Mouse (Mus musculus) C2C12 (cell line): Measurements from ENCODE around the gene Crispld2. TPM values are rescaled to one million over a fixed set of nuclear protein-coding genes. Genes with fewer than 3 reads are reported as not detected.

ENCODE experiments used
- H3K27me3 ChIP-seq: one replicate; pipeline ENCODE4 v1.6.1; 2011; ENCODE audit not compliant: control insufficient read depth, insufficient read depth, insufficient read length
- H3K36me3 ChIP-seq: one replicate; pipeline ENCODE4 v1.6.1; 2011; ENCODE audit not compliant: control insufficient read depth, insufficient read depth
- H3K4me3 ChIP-seq: one replicate; pipeline ENCODE4 v1.5.1; 2011; ENCODE audit warnings: mild to moderate bottlenecking, control low read depth; ENCODE audit not compliant: poor library complexity, insufficient read depth, severe bottlenecking
- H3K79me2 ChIP-seq: one replicate; pipeline ENCODE4 v1.6.1; 2011; ENCODE audit not compliant: control insufficient read depth, insufficient read depth
- H3K79me3 ChIP-seq: one replicate; pipeline ENCODE4 v1.6.1; 2011; ENCODE audit warnings: low read depth, control low read depth
- H3ac ChIP-seq: one replicate; pipeline ENCODE3; 2011; ENCODE audit warnings: low read depth; ENCODE audit not compliant: control insufficient read depth, insufficient read length
- CEBPB ChIP-seq: IDR thresholded peaks from one replicate; pipeline ENCODE4 v1.6.1; 2011; ENCODE audit warnings: low read depth, mild to moderate bottlenecking, control low read depth, moderate library complexity
- CTCF ChIP-seq: IDR thresholded peaks from one replicate; pipeline ENCODE4 v1.5.1; 2011; ENCODE audit not compliant: control insufficient read depth, insufficient read depth, insufficient read length
- FOSL1 ChIP-seq: IDR thresholded peaks from one replicate; pipeline ENCODE4 v1.8.0; 2011; ENCODE audit warnings: mild to moderate bottlenecking, low read length; ENCODE audit not compliant: poor library complexity, insufficient read depth, severe bottlenecking
- MAX ChIP-seq: IDR thresholded peaks from one replicate; pipeline ENCODE4 v1.6.1; 2011; ENCODE audit warnings: mild to moderate bottlenecking, control low read depth
- MYOD1 ChIP-seq: IDR thresholded peaks from one replicate; pipeline ENCODE4 v1.6.1; 2011; ENCODE audit warnings: low read depth; ENCODE audit not compliant: control insufficient read depth, insufficient read length
- MYOG ChIP-seq: IDR thresholded peaks from one replicate; pipeline ENCODE4 v1.6.1; 2011; ENCODE audit not compliant: control insufficient read depth, insufficient read length; ENCODE audit errors: extremely low read depth
- USF1 ChIP-seq: IDR thresholded peaks from one replicate; pipeline ENCODE4 v1.6.1; 2011; ENCODE audit warnings: low read depth, mild to moderate bottlenecking, control low read depth, moderate library complexity
- polyA plus RNA-seq: library from polyadenylated mRNA; unstranded; fragments of >200 nt; fragmentation: generic; extraction: Trizol; gene quantifications from one replicate; pipeline ENCODE4 v1.2.1, GENCODE M21; 2012; ENCODE audit warnings: missing spikeins

The Crispld2 gene
- polyA plus RNA-seq, 1 experiment = 0.13 TPM

DNA sequence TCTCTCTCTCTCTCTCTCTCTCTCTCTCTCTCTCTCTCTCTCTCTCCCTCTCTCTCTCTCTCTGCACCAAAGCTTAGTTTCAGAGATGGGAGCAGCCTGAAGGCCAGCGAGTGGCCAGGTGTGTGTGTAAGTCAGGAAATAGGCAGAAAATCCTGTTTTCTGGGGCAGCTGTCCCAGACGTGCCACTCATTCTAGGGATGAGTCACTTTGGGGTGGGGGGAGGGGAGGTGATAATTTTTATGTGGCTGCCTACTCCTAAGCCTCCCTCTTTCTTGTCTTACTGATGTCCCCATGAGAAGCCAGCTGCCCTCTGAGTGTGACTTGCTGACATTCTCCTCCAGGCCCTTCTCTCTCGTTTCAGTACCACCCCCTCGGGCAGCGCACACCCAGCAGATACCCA is 6.1 kb upstream of the Crispld2 start:
- TF ChIP-seq MYOG = no peak
- TF ChIP-seq CTCF = no peak
- peak; percentile 29 for TF ChIP-seq FOSL1
- peak; percentile 73 for TF ChIP-seq MYOD1
- TF ChIP-seq CEBPB = no peak
- TF ChIP-seq MAX = no peak
- TF ChIP-seq USF1 = no peak
- H3K79me2 ChIP-seq = no peaks in the 10 kb centered on the region
- no peak overlapping the region for H3K4me3 ChIP-seq
- peaks cover under 1% of the 10 kb centered on the region for H3K27me3 ChIP-seq
- H3ac ChIP-seq = no peak overlapping the region
- H3K79me3 ChIP-seq = no peaks in the 10 kb centered on the region
- no peaks in the 10 kb centered on the region for H3K36me3 ChIP-seq

DNA sequence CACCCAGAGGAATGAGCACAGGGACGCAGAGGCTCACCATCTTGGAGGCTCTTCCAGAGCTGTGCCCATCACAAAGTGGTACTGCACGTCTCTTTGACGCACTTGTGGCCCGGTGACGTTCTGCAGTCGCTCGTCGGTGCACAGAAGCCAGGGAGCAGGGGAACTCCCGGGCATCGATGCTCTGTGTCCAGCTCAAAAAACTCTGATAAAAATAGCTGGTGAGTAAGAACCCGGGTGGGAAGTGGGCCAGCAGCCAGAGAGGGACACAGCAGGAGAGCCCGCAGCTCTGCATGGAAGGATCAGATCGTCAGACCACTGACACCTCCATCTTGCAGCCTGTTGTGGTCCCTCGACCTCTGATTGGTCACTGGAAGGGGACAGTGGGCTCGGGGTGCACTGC is 4.2 kb upstream of the Crispld2 start:
- TF ChIP-seq MYOG (no peak), CEBPB (no peak), USF1 (no peak), MAX (no peak), CTCF (no peak), MYOD1 (no peak), FOSL1 (no peak)

DNA sequence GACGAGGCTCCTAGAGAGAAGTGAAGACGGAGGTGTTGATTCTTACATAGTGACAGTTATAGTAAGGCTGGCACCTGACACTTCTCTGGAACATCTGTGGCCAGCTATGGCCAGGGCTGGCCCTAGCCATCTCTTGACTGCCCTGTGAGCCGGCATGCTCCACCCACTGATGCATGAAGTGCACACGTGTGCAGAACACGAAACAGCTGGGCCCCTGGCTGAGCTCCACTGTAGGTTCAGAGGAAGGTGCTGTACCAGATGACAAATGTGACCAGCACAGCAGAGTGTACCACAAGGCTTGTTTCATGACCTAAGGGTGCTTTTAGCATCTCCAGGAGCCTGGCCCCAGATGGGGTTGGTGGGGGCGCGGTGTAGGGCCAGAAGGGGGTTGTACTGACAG is 1.9 kb downstream of the Crispld2 start:
- H3K79me3 ChIP-seq = no peaks in the 10 kb centered on the region
- no peaks in the 10 kb centered on the region for H3K79me2 ChIP-seq
- peaks cover 49% of the 10 kb centered on the region for H3K27me3 ChIP-seq
- no peak overlapping the region for H3ac ChIP-seq
- H3K4me3 ChIP-seq = no peak overlapping the region
- TF ChIP-seq FOSL1 (no peak), USF1 (no peak), CEBPB (no peak), MAX (no peak), MYOG (no peak), MYOD1 (no peak), CTCF (no peak)
- H3K36me3 ChIP-seq = no peaks in the 10 kb centered on the region

More for the DNA sequence above, 4.2 kb upstream of the Crispld2 start:
- Histone ChIP-seq H3K79me3 (no peaks in the 10 kb centered on the region), H3K4me3 (no peak overlapping the region), H3K27me3 (peaks cover 19% of the 10 kb centered on the region), H3ac (no peak overlapping the region), H3K79me2 (no peaks in the 10 kb centered on the region), H3K36me3 (no peaks in the 10 kb centered on the region)

DNA sequence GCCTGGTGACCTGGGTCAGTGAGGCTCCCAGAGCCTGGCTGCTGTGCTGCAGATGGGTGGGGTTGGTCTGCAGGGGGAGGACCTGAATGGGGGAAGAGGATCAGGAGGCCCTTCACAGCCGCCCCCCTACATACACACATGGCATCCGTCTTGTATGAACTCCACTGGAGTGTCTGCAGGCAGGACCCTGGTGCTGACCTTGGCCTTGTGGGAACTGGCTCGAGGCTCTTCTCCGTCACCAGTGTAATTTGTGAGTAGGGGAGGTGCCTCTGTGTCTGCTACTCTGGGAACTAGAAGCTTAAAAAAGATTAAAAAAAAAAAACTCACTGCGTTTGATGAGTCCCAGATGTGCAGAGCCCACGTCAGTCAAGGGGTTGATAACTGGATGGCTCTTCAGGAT is 2.3 kb downstream of the Crispld2 start:
- no peak for TF ChIP-seq USF1
- no peak for TF ChIP-seq CEBPB
- no peak for TF ChIP-seq MAX
- no peak for TF ChIP-seq MYOD1
- TF ChIP-seq FOSL1 = no peak
- no peak for TF ChIP-seq CTCF
- no peak for TF ChIP-seq MYOG
- H3K36me3 ChIP-seq = no peaks in the 10 kb centered on the region
- H3ac ChIP-seq = no peak overlapping the region

DNA sequence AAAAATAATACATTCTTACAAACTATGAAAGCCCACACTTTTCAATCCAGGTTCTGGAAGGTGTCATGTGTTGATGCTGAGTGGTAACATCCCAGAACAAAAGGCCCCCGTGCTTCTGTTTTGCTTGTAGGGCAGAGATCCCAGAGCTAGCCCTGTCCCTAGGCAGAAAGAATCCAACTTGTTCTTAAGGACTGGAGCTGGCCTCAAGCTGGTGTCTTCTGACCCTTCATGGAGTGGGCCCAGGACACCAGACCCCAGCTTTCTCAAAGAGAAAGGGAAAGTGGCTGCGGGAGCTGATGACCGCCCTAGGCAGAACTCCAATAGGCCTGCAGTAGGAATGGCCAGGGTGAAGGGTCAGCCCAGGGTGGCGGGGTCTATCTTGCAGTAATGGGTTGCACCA is 5.0 kb downstream of the Crispld2 start:
- H3ac ChIP-seq = no peak overlapping the region
- H3K79me2 ChIP-seq = no peaks in the 10 kb centered on the region
- TF ChIP-seq CTCF = no peak
- TF ChIP-seq MYOD1 = no peak
- TF ChIP-seq MYOG = no peak
- no peak for TF ChIP-seq MAX
- no peak for TF ChIP-seq USF1
- TF ChIP-seq FOSL1 = no peak
- no peak for TF ChIP-seq CEBPB
- H3K27me3 ChIP-seq = peaks cover 38% of the 10 kb centered on the region
- H3K4me3 ChIP-seq = no peak overlapping the region
- H3K79me3 ChIP-seq = no peaks in the 10 kb centered on the region
- H3K36me3 ChIP-seq = no peaks in the 10 kb centered on the region

More for the DNA sequence above, 2.3 kb downstream of the Crispld2 start:
- no peaks in the 10 kb centered on the region for H3K79me3 ChIP-seq
- H3K4me3 ChIP-seq = no peak overlapping the region
- no peaks in the 10 kb centered on the region for H3K79me2 ChIP-seq
- peaks cover 49% of the 10 kb centered on the region for H3K27me3 ChIP-seq

GRCm38 (mm10) chr8:120000461-120000860 is 8.2 kb downstream of the Crispld2 start:
- H3K79me2 ChIP-seq = no peaks in the 10 kb centered on the region
- H3K79me3 ChIP-seq = no peaks in the 10 kb centered on the region
- no peak overlapping the region for H3ac ChIP-seq
- TF ChIP-seq USF1 (no peak), CTCF (no peak), MYOD1 (no peak), MAX (no peak), CEBPB (no peak), FOSL1 (no peak)
- H3K36me3 ChIP-seq = no peaks in the 10 kb centered on the region
- H3K27me3 ChIP-seq = peaks cover 10% of the 10 kb centered on the region
- H3K4me3 ChIP-seq = no peak overlapping the region
